Mouse (Mus musculus): ENCODE measurements around the gene Rab40c.

Rab40c gene

DNA sequence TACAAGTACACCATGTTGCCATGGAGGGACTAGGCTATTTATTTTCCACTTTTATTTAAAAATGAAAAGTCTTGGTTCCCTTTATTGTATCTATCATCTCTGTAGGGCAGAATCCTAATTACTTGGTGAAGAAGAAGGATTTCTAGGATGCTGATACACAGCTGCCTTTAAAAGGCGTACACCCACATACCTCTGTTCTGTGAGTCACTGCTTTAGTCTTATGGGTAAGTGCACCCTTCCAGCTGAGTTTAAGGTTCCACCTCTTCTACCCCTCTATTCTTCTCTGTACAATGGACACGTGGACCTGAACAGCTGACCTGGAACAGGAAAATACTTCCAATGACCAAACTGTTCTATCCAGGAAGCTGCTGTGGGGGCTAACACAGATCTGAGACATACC, 11.9 kb downstream of the Rab40c start:
- in situ Hi-C loops (cut with MboI; ENCODE audit: unreplicated experiment in 2 of 2): no loop called here

DNA sequence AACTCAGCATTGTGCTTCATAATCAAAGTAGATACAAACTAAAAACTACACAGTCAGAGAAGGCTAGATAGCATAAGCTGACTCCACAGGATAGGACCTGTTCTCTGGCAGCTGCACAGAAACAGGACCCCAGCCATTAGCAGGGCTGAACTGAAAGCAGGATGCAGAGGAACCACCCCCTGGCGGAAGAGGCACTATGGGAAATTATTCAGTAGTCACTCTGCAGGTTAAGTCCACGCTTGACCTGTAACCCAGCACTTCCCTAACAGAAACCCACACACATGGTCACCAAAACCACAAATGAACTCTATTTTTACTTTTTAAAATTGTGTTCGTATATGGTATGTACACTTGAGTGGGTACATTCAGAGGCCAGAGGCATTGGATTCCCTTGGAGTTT, 16.5 kb downstream of the Rab40c start:
- in situ Hi-C loops (cut with MboI; ENCODE audit: unreplicated experiment in 2 of 2): no loop called here

DNA sequence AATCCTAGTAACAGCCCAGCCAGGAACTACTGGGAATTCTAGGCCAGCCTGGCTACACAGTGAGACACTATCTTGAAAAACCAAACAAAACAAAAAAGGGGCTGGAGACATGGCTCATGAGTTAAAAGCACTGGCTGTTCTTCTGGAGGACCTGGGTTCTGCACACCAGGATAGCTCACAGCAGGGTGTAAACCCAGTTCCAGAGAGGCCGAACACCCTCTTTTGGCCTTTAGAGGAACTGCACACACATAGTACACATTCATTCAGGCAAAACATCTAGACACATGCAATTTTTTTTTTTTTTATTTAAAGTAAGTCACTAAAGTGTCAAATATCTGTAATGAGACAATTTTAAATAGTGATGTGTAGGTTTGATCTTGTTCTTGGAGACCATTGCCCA, 19.3 kb downstream of the Rab40c start:
- in situ Hi-C loops (cut with MboI; ENCODE audit: unreplicated experiment in 2 of 2): no loop called here

DNA sequence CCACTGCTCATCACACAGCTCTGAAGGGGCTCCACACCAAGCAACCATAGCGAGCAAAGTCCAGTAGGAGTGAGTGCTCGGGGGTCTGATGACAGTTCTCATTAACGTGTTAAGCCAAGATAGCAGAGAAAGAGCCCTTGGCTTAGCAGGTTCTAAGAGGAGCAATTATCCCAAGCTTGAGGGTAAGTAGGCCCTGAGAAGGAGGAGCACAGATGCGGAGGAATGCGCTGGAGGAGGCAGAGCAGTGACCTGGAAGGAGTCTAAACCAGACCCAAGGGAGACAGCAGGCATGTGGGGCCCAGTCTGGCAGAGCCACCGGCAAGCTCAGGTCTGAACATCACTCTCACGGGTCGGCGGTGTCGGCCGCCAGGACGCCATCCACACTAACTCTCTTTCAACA, 23.6 kb downstream of the Rab40c start:
- in situ Hi-C loops (cut with MboI; ENCODE audit: unreplicated experiment in 2 of 2): no loop called here

DNA sequence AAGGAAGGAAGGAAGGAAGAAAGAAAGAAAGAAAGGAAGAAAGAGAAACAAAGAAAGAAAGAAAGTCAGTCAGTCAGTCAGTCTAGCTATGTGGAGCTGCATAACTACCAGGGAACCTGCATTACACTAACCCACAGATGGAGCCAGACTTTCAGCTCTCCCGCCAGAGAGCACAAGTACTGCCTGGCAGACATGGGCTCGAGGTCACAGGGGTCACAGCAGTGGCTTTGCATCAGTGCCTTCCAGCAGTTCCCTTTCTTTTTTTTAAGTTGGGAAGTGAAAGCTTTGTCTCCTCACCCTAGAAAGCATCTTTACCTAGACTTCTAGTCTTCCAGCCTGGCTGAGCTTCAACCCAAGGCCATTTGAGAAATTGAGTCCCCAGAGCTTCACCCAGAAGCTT, 24.1 kb downstream of the Rab40c start:
- in situ Hi-C loops (cut with MboI; ENCODE audit: unreplicated experiment in 2 of 2): no loop called here

DNA sequence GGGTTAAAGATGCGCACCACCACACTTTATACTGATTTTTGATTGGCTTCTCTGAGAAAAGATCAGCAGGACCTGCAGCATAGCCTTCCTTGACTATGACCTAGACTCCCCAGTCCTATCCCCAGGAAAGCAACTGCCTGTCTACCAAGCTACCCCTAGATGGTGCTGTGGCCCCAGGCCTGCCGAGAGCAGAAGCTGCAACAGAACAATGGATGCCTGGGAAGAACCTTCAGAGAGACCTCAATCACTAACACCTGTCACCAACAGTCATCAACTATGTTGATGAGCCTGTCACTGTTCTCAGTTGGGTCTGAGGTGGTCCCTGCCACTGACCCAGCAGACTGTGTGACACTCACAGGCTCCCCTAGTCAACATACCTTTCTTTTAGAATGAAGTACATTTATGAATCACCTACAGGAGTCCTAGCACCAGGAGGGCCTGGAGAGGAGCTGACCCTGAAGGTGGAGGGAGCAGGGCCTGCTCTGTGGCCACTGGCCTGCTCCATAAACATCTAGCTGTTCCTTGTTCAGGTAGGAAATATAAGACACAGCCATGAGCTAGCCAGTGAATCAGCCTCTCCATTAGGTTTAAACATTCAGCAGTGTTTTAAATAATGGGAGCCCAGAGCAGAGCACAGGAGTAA, 25.4 kb downstream of the Rab40c start:
- in situ Hi-C loops (cut with MboI; ENCODE audit: unreplicated experiment in 2 of 2): loop anchor here (5.0 kb wide), 2 partner anchors 118 to 198 kb away; partner anchors contain the start of gene Decr2 (in 1 of the 2)

DNA sequence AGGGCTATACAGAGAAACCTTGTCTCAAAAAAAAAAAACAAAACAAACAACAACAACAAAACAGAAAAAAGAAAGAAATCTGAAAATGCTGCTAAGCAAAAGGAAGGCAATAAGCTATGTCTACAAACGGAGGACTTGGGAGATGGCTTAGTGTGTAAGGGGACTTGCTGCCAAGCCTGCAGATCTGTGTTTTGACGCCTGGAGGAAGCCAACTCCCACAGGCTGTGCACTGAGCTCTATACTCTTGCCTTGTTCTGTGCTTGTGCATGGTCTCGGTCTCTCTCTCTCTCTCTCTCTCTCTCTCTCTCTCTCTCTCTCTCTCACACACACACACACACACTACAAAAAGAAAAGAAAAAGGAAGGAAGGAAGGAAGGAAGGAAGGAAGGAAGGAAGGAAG, 30.7 kb downstream of the Rab40c start:
- in situ Hi-C loops (cut with MboI; ENCODE audit: unreplicated experiment in 2 of 2): loop anchor here in 1 of 2 experiments (10.0 kb wide), 1 partner anchor 206 kb away; the partner anchor contains the start of genes Decr2 and Nme4

DNA sequence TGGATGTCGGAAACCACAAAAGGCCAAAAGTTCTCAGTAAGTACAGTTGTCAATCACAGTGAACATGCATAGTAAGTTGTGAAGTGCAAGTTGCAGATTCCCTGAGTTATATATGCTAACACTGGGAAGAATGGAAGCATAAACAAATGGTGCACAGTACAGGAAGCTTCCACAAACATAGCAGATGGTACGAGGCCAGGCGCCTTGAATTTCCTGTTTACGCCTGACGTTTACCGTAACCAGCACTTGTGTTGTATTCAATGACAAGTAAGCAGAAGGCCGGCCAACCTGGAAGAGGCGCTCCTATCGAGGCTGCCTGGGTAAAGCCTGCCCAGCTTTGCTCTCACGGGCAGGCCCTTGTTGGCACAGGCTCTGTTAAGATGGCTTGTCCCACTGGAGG, 32.1 kb downstream of the Rab40c start:
- in situ Hi-C loops (cut with MboI; ENCODE audit: unreplicated experiment in 2 of 2): loop anchor here in 1 of 2 experiments (10.0 kb wide), 1 partner anchor 207 kb away; the partner anchor contains the start of genes Decr2 and Nme4

DNA sequence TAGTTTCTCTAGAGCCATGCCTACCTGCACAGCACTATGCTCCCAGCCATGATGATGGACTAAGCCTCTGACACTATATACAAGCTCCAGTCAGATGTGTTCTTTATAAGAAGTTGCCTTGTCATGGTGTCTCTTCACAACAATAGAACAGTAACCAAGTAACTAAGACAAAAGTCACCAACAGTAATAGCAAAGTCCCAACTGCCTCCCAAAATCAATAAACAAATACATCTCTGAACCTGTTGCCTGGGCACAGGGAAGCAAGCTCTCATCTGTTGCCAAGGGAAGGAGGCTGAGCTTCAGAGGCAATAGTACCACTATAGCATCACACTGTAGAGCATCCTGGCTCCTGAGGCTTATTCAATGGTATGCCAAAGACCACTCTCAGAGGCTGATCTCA, 32.7 kb downstream of the Rab40c start:
- in situ Hi-C loops (cut with MboI; ENCODE audit: unreplicated experiment in 2 of 2): loop anchor here in 1 of 2 experiments (10.0 kb wide), 1 partner anchor 208 kb away; the partner anchor contains the start of genes Decr2 and Nme4

DNA sequence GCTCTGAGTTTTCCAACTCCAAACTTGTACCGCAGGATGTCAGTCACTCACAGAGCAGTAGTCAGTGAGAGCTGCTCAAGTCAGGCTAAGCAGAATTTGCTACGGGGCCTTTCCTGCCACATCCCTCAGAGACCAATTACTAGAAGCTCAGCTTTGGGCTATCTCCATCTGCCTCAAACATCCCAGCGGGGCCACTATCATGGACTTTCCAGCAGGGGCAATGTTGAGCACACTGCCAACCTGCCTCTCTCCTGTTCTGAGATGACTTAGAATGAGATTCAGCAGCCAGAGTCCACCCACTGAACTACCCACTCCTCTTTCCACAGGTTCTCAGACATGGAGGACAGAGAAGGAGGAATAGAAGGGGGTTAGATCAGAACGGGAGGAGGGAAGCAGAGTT, 33.9 kb downstream of the Rab40c start:
- in situ Hi-C loops (cut with MboI; ENCODE audit: unreplicated experiment in 2 of 2): loop anchor here in 1 of 2 experiments (10.0 kb wide), 1 partner anchor 209 kb away; the partner anchor contains the start of genes Decr2 and Nme4

DNA sequence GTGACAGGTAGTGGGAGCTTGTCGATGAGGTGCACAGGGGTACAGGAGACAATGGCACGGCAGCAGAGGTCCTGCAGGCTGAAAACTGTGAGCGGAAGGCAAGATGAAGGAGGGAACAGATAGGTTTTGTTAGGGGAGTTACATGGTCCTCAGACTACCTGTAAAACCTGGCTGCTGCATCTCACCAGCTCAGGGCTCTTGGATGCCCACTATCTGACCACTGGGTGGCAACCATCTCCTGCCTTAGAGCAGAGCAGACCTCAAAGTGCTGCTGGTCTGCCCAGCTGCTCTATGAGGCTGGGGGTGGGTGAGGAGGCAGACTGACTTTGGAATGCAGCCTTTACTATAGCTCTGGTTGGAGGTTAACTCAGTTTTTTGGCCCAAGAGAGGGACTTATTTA, 35.7 kb downstream of the Rab40c start:
- in situ Hi-C loops (cut with MboI; ENCODE audit: unreplicated experiment in 2 of 2): loop anchor here in 1 of 2 experiments (10.0 kb wide), 1 partner anchor 211 kb away; the partner anchor contains the start of genes Decr2 and Nme4

DNA sequence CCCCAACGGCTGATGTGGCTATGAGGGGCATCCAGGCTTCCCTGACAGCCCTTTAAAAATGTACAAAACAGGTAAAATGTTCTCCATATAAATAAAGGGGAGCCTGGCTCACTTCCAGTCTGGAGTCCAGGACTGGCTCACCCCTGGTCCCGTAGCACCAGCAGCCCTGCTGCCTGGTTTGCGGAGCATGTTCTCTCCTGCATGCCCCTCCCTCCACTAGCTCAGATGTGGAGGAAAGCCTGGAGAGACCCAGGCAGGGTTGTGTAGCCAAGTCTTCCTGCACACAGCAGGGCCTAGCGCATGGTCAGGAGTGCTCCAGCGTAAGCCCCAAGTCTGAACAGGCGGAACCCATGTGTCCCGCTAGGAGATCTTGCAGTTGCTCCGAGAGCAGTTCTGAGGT, 36.3 kb downstream of the Rab40c start:
- in situ Hi-C loops (cut with MboI; ENCODE audit: unreplicated experiment in 2 of 2): loop anchor here in 1 of 2 experiments (10.0 kb wide), 1 partner anchor 212 kb away; the partner anchor contains the start of genes Decr2 and Nme4

DNA sequence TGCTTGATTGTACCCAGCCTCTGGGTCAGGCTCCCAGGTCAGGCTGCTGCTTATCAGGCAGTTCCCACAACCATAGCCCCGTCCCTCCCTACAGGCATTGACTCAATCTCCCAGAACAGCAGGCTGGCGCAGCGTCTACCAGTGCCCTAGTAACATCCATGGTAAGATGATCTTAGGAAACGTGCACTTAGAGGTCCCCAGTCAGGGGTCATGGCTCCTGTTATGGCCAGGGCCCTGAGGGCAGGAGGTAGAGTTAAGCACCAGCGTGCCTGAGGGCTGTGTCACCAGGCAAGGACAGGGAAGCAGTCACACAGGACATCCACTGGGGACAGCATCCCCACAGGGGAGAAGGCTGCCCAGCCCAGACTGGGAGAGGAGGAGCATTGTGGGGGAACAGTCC, 37.2 kb downstream of the Rab40c start:
- in situ Hi-C loops (cut with MboI; ENCODE audit: unreplicated experiment in 2 of 2): loop anchor here in 1 of 2 experiments (10.0 kb wide), 1 partner anchor 212 kb away; the partner anchor contains the start of genes Decr2 and Nme4

DNA sequence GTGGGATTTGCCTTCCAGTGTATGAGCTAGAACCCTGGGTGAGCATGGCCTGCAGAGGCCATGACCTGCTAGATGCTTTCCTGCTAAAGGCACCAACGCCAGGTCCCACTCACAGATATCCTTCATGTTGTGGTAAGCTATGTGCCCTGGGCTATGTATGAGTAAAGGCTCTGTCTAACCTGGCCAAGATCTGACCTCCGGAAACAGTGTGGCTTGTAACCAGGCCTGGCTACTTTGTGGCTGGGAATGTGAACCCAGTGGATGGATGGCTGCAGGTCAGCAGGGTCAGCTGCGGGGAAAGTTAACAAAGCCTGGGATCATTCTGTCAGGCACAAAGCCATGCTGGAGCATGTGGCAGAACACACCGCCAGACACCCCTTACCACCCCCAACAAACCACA, 37.8 kb downstream of the Rab40c start:
- in situ Hi-C loops (cut with MboI; ENCODE audit: unreplicated experiment in 2 of 2): loop anchor here in 1 of 2 experiments (10.0 kb wide), 1 partner anchor 213 kb away; the partner anchor contains the start of genes Decr2 and Nme4

DNA sequence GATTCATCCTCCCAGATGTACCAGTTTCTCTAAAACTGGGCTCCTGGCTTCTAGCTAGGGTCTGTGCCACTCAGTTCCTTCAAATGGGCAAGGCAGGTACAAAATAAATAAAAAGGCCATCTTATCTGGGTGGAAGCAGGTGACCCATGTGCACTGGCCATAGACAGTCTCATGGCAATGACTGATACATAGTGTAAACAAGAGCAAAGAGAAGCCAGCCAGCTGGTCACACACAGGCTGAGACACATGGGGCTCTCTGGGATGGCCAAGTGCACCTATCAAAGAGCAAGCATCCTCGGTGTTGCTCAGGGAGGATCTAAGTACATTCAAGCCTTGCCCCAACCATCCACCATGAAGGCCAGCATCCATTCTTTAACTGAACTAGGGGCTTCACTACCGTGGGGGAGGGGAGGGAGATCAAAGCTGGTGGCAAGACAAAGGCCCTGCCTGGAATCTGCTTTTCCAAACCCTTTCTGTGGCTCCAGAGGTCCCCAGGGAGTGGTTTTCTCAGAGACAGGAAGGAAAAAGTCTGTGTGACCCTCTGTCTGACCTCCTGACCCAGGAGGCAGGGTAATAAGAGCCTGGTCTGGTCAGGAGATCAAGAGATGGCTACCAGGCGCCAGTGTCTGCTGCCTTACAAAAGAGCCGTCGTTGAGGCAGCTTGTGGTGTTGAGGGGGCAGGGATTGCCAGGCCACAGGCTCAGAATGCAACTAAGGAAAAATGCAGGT, 38.5 kb downstream of the Rab40c start:
- in situ Hi-C loops (cut with MboI; ENCODE audit: unreplicated experiment in 2 of 2): loop anchor here in 1 of 2 experiments (10.0 kb wide), 1 partner anchor 214 kb away; the partner anchor contains the start of genes Decr2 and Nme4

DNA sequence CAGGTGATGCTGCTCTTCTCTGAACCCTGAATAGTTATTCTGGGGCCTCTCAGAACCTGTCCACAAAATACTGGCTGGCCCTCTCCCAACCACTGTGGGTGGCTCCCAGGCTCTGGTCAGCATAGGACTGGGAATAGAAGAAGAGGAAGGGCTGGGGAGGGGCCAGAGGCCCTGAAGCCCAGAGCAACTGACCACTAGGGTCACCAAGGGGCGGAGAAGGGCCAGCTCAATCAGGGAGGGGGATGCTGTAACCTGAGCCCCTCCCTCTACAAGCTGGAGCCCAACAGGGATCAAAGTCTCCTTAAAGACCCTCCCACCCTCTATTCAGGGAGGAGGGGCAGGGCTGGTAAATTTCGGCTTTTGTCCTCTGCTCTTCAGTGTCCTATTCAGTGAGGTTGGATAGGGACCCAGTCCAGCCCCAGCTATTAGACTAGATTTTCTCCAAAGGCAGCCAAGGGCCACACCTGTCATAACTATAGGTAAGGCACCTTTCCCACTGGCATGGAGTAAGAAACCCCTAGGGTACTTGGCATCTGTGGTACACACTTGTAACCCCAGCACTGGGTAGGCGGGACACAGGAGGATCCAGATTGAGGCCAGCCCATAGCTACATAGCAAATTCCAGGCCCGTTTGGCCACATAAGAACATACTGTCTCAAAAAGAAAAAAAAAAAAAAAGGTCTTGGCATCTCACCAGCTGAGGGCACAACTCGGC, 39.2 kb downstream of the Rab40c start, which contains the start of gene Wfikkn1:
TSS of gene Wfikkn1 (minus strand) at position 663 of the 715 bp plus-strand sequence.
- in situ Hi-C loops (cut with MboI; ENCODE audit: unreplicated experiment in 2 of 2): loop anchor here in 1 of 2 experiments (10.0 kb wide), 1 partner anchor 214 kb away; the partner anchor contains the start of genes Decr2 and Nme4

DNA sequence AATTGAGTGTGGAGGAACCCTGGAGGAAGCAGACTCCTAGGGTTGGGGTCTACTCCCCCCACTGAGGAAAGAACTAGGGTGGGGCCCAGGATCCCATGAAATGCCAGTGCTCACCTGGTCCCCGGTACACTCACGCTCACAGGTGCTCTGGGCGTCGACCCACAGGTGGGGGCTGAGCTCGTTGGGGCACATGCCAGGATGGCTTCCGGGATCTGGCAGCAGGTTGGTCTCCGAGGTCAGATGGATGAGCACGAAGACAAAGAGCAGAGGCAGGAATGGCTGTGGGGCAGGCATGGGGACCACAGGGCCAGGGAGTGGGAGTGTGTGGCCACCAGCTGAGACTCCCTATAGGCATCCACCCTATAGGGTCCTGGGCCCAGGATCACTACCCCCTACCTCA, 39.8 kb downstream of the Rab40c start:
- in situ Hi-C loops (cut with MboI; ENCODE audit: unreplicated experiment in 2 of 2): loop anchor here in 1 of 2 experiments (10.0 kb wide), 1 partner anchor 215 kb away; the partner anchor contains the start of genes Decr2 and Nme4

DNA sequence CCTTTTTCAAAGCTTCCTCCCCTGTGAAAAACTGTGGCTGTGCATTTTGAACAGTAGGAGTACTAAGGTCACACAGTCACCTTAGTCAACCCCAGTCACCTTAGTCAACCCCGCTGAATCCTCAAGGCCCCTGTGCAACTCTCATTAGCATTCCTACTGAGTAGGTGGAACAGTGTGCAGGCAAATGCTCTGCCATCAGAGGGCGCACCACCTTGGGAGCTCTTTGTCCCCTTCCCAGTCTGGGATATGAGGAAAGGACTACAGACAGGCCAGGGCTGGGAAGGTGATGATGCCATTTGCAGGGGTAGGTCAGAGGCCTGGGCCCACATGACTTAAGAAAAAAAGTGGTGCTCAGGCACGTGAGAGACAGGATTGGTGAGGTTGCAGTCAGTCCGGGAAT, 40.3 kb downstream of the Rab40c start:
- in situ Hi-C loops (cut with MboI; ENCODE audit: unreplicated experiment in 2 of 2): no loop called here

DNA sequence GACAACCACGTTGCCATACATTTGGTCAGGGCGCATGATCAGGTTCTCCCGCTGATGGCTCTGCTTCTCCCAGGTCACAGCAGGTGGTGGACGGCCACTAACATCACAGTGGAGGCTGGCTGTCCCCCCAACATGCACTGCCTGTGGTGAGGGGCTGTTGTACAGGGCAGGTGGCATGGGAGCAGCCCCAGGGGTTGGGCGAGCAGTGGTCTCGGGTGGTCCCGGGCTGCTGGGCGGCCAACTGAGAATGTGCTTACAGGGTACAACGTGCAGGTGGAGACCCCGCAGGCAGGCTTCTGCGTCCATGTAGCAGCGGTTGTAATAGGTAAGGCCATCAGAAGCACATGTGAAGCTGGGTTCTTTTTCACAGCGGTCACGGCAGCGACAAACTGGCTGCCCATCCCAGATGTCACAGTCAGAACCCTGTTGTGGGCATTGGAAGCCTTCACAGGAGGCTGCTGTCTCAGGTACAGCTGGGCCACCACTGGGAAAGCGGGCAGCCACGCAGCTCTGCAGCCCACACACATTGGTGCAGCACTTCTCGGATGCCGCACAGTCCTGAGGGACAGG, 40.8 kb downstream of the Rab40c start:
- in situ Hi-C loops (cut with MboI; ENCODE audit: unreplicated experiment in 2 of 2): no loop called here

All from v-Abl transformed pro-B cells (cell line).